Mouse (Mus musculus) CH12F3 (cell line): Measurements from ENCODE around the gene Ext2.

Source experiments
- in situ Hi-C: fragments of 300-500 bp; cut with MboI; formaldehyde crosslinking; loops from 2 replicates; pipeline ENCODE4 v1.14.3; 2020; ENCODE audit warnings: low sequenced_read_pairs

Gene Ext2

DNA sequence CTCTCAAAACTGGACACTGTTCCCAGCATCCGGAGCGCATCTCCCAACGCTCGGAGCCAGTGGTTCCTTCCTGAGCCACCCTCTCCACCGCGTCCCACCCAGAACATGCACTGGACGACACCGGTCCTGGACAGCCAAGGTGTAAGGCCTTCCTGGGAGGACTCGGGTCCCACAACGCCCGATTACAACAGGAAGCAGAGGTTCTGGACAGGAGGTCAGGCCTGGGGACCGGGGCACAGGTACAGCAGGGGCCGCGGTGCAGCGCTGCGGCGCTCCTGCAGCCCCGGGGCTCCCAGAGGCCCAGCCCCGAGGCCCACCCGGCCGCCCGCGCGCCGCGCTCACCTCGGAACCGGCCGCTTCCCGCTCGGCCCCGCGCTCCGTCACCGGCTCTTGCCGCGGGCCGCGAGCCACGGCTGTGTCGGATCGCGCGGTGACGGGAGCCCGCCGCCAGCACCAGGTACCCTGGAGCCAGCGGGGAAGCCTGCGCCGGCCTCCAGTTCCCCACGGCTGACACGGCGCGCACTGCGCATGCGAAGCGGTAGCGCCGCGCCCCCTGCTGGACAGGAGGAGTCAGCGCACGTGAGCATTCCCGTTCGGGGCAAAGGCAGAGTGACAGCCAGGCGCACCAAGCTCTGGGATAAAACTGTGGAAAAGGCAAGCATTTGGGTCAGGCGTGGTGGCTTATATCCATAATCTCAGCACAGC, at the start of gene Ext2:
Ext2 (minus strand) TSS at position 524 of the 705 bp plus-strand sequence.
- in situ Hi-C loops = no loop called here

DNA sequence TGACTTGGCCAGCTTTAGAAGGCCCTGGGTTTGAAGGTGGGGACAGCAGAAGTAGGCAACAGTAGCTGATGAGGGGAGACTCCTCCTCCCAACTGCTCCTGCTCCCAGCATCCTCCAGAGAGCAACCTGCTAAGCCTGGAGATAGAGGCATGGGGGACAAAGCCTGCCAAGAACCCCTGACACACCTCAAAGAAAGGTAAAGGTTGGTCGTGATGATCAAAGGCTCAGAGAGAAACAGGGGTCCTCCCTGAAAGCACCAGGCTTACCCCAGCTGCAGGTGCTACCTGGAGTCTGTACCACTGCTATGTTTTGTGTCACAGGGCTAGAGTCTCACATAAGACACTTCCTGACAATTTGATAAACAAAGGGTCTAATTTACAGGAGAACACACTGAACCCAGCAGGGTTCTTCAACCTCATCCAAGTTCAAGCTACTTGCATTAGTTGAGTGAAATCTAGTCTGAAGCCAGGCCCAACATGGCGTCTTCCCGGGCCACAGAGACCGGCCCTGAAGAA, 49.1 kb upstream of the Ext2 start:
- in situ Hi-C loops = no loop called here

DNA sequence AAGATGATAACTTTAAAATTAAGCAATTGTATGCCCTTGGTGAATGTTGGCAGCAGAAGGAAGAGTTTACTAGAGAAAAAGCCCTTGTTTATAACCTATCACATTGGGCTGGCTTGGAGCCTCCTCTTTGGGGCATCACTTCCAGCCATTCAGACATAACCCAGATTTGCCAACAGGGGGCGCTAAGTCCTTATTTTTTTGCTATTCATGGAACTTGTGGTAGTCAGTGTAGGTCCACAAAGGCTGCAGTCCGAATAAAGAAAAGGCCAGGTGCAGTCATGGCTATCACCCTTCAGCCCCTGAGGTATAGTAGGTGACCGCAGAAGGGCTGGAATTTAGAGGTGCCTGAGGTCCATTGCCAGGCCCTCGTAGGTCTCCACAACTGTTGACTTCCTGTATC, 48.5 kb upstream of the Ext2 start:
- in situ Hi-C loops = no loop called here

DNA sequence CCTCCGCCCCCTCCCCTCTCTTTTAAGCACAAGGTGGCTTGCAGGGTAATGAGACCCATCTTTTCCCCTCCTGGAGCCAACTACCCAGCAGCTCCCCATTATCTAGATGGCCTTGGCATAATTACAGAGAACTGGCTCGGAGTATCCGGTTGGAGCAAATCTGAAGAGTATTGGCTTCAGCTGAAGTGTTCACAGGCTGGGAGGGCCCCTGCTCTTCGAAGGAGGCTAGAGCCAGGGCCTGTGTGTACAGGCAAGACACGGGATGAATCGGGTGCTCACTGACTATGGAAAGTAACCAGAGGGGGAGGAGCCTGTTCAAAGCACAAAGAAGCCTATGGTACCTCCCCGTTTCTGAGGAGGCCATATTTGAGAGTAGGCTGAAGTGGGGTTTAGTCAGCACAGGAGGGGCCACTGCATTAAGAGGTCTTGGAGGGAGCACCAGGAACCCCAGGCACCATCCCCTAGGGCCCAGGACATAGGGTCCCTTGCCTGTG, 46.8 kb upstream of the Ext2 start, which contains the start of gene Accsl:
Accsl (minus strand) TSS at position 51 of the 494 bp plus-strand sequence.
- in situ Hi-C loops = loop anchor here (5.0 kb wide), 1 partner anchor 133 kb away; no protein-coding TSS in a partner anchor

- in situ Hi-C loops = loop anchor here (5.0 kb wide), 1 partner anchor 134 kb away; no protein-coding TSS in a partner anchor
Observed at GRCm38 (mm10) chr2:93868566-93868965, 46.2 kb upstream of the Ext2 start.

DNA sequence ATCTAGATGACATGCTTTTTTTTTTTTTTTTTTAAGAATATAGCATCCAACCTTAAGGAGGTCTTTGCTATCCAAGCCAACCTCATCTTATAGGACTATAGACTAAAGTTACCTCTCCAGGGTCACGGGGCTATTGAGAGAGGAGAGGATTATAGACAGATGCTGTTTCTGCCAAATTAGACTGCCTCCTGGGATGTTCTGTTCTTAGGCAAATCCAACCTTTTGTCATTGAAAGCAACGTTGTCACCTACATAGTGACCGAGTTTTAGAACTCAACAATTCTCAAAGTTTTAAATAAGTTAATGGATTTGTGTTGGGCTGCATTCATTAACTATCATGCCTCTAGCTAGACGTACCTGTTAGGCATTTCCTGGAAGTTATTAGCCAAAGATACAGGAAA, 40.9 kb upstream of the Ext2 start:
- in situ Hi-C loops = no loop called here

- in situ Hi-C loops = no loop called here
Observed at GRCm38 (mm10) chr2:93858845-93859244, 36.5 kb upstream of the Ext2 start.

GRCm38 (mm10) chr2:93851303-93851702, 28.9 kb upstream of the Ext2 start:
- in situ Hi-C loops = no loop called here

DNA sequence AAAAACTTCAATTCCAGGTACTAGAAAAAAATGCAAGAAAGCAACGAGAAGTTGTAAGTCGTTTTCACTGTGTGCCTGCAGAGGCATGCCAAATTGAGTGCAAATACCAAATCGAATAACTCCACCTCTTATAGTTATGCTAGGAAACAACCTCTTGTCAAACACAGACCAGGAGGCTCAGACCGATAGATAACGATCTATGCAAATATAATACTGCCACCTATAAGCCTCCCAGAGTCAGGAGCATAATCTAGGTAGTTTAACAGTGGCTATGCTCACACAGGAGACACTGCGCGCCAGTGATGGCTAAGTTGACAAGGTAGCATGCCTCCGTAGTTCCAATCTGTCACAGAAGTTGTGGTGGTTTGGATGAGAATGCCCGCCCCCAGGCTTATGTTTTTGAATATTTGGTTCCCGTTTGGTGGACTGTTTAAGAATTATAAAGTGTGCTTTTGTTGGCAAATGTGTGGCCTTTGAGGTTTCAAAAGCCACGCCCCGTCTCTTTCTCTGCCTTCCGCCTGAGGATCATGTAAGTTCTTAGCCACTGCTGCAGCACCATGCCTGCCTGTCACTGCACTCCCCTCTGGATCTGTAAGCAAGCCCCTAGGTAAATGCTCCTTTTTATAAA, 28.1 kb upstream of the Ext2 start:
- in situ Hi-C loops = no loop called here

- in situ Hi-C loops = no loop called here
Observed at GRCm38 (mm10) chr2:93849505-93850089, 27.2 kb upstream of the Ext2 start, which contains the start of gene Accs. Accs (minus strand) TSS chr2:93849943.

GRCm38 (mm10) chr2:93841349-93841748, 19.0 kb upstream of the Ext2 start:
- in situ Hi-C loops = no loop called here

DNA sequence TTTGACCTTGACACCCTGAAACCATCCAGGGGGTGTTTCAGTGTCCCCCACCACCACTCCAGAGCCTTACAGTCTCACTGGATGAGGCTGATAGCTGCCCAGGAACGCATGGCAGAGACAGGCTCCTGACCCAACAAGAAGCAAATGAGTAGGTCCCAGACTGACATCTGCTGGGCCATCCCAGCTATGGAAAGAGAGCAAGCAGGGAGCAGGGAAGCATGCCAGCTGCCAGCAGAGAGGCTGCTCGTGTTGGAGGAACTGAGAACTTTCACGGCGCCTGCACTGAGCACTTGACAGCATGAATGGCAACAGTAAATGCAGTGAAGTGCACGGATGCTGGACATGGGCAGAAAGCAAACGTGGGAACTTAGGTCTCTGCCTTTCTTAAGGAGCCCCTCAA, 17.7 kb upstream of the Ext2 start:
- in situ Hi-C loops = no loop called here

DNA sequence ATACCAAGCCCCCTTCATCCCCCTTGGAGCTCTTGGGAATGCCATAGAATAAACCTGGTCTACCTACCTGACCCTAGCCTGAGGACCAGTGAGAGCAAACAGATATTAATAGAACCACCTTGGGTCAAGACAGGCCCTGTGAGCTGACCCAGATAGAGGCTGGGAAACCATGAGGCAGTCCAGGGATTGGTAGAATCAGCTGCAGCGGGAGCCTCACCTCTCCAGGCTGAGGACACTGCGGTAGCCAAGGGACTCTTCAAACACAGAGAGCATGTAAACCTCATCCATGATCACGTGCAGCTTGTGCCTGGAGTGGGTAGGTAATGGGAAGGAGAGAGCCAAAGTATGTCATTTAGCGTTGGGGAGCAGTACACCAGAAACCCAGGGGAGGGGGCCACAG, 16.6 kb upstream of the Ext2 start:
- in situ Hi-C loops = no loop called here

DNA sequence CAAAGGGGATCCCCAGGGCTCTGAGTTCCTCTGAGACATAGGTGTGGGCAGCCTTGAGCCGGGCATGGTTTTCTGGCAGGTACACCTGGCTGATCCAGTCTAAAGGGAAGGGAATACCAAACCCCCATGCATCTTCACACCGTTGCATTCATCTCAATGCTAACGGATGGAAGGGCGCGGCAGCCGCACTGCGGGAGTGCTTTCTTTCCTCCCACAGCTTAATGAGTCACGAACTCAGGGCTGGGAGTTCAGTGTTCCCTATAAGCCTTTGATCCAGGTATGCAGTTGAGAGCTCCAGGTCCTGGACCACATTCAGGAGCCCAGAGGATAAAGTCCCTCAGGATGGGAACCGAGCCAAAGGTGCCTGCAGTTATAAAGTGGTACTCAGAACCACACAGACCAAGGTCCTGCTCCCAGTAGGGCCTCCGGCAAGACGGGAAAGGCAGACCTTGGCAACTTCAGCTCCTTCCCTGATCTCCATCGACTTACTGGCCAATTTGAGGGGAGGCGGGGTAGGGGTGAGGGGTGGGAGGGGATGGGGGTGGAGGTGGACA, 13.9 kb upstream of the Ext2 start:
- in situ Hi-C loops = no loop called here

- in situ Hi-C loops = no loop called here
Observed at GRCm38 (mm10) chr2:93835596-93835995, 13.2 kb upstream of the Ext2 start.

GRCm38 (mm10) chr2:93823519-93823918, 1.2 kb upstream of the Ext2 start:
- in situ Hi-C loops = no loop called here

DNA sequence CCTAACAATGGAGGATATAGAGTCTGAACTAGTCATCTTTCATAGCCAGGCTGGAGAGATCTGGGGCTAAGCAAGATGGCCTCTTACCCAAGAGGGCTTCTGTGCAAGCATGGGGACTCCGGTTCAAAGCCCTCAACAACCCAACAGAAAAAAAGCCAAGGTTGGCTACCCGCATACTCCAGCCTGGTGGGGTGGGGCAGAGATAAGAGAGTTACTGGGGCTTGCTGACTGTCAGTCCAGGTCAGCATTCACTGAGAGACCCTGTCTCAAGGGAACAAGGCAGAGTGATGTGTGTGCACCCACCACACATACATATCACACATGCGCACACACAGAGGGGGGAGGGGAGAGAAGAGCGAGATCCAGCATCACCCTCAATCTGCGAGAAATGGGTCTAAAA, 4.6 kb downstream of the Ext2 start:
- in situ Hi-C loops = no loop called here

GRCm38 (mm10) chr2:93813343-93813742, 9.0 kb downstream of the Ext2 start:
- in situ Hi-C loops = no loop called here

DNA sequence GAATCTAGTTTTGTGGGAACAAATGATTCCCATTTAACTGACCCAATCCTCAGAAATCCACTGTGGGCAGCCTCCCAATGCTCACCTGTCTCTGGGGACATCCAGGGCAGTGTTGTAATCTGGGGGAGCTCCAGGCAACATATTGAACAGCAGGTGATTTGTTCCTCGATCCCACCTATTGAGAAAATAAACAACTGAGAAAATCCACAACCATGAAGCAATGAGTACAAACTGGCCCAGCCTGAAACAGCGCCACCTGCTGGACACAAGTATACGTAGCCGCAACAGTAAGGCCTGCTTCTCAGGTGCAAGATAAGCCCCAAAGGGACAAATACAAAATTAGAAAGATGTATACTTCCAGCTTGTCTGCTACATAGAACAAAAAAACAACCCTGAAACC, 10.6 kb downstream of the Ext2 start:
- in situ Hi-C loops = no loop called here

GRCm38 (mm10) chr2:93809931-93810330, 12.4 kb downstream of the Ext2 start:
- in situ Hi-C loops = loop anchor here (10.0 kb wide), 1 partner anchor 335 kb away; no protein-coding TSS in a partner anchor

DNA sequence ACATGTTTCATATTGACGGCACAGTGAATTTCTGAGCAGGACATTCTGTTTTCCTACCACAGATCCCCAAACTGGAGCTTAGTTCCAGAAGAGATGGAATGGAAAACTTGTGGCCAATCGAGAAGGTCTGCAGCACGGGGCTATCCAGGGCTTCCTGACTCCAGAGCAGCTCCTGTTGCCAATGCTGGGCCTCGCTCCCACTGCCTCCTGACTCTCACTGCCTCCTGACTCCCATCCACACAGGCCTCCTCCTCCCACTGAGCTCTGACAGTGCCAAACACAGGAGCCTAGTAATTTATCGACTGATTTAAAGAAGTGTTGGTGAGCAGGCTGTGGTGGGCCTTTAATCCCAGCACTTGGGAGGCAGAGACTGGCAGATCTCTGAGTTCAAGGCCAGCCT, 14.3 kb downstream of the Ext2 start:
- in situ Hi-C loops = loop anchor here (10.0 kb wide), 1 partner anchor 333 kb away; no protein-coding TSS in a partner anchor
